Mouse (Mus musculus) liver, embryonic 15.5 days (tissue): Measurements from ENCODE around the gene Abca5. TPM values are rescaled to one million over a fixed set of nuclear protein-coding genes. Genes with fewer than 3 reads are reported as not detected.

ENCODE experiments used
- ATAC-seq: fragments of 200-750 bp; cut with Nextera tagmentation; 2 replicates; pipeline ENCODE4 v1.8.0; 2017; ENCODE audit warnings: moderate number of reproducible peaks, mild to moderate bottlenecking, moderate library complexity; ENCODE audit not compliant: insufficient read depth
- H3K27ac ChIP-seq: fragments of 300-500 bp; sonication (generic); replicated peaks from 2 replicates; pipeline ENCODE4 v1.5.1; 2015; ENCODE audit warnings: mild to moderate bottlenecking, inconsistent platforms
- H3K27me3 ChIP-seq: fragments of 300-500 bp; sonication (generic); 2 replicates; pipeline ENCODE4 v1.6.1; 2015; ENCODE audit warnings: mild to moderate bottlenecking, inconsistent platforms
- H3K36me3 ChIP-seq: fragments of 300-500 bp; sonication (generic); replicated peaks from 2 replicates; pipeline ENCODE4 v1.6.1; 2015; ENCODE audit warnings: moderate library complexity, mild to moderate bottlenecking, inconsistent platforms
- H3K4me1 ChIP-seq: fragments of 300-500 bp; sonication (generic); replicated peaks from 2 replicates; pipeline ENCODE4 v1.6.1; 2015; ENCODE audit warnings: inconsistent platforms
- H3K4me2 ChIP-seq: fragments of 300-500 bp; sonication (generic); 2 replicates; pipeline ENCODE4 v1.6.1; 2015; ENCODE audit warnings: moderate library complexity, mild to moderate bottlenecking, inconsistent platforms
- H3K4me3 ChIP-seq: fragments of 300-500 bp; sonication (generic); replicated peaks from 2 replicates; pipeline ENCODE4 v1.5.1; 2015; ENCODE audit warnings: mild to moderate bottlenecking, inconsistent platforms
- H3K9ac ChIP-seq: fragments of 300-500 bp; sonication (generic); 2 replicates; pipeline ENCODE4 v1.6.1; 2015; ENCODE audit warnings: moderate library complexity, mild to moderate bottlenecking, inconsistent platforms
- H3K9me3 ChIP-seq: fragments of 300-500 bp; sonication (generic); replicated peaks from 2 replicates; pipeline ENCODE4 v1.6.1; 2016; ENCODE audit warnings: inconsistent platforms
- WGBS: fragments of 180-500 bp; shearing (Covaris S2); methylation state at CpG from one replicate; pipeline ENCODE4 v1.1.7; 2015; ENCODE audit warnings: mixed read lengths; ENCODE audit not compliant: insufficient replicate concordance; 5-methylcytosine and 5-hydroxymethylcytosine counted together
- polyA plus RNA-seq: library from polyadenylated mRNA; unstranded; fragments of >200 nt; fragmentation: Nextera tagmentation; extraction: Ambion mirVana; gene quantifications from 2 replicates; pipeline ENCODE4 v1.2.1, GENCODE M21; 2015

Gene Abca5
- polyA plus RNA-seq, 1 experiment from 2014 or later = 0.55 TPM

- 65% methylated on average over 13 of the region's 13 CpGs for WGBS
- no peak for ATAC-seq
- H3K27ac ChIP-seq = no peak overlapping the region
These were observed 39.5 kb downstream of the Abca5 start for GRCm38 (mm10) chr11:110297917-110298533.

GRCm38 (mm10) chr11:110290586-110290985 lies 46.9 kb downstream of the Abca5 start:
- H3K9ac ChIP-seq = no peak overlapping the region
- H3K9me3 ChIP-seq = no peaks in the 10 kb centered on the region
- no peak overlapping the region for H3K27ac ChIP-seq
- H3K4me3 ChIP-seq = no peak overlapping the region
- H3K4me2 ChIP-seq = no peak overlapping the region
- no peak for ATAC-seq
- no peaks in the 10 kb centered on the region for H3K36me3 ChIP-seq
- H3K27me3 ChIP-seq = no peaks in the 10 kb centered on the region
- 54% methylated on average over 2 of the region's 2 CpGs for WGBS
- H3K4me1 ChIP-seq = no peaks in the 10 kb centered on the region; the same call in 1 of the 2 replicates

More at GRCm38 (mm10) chr11:110297917-110298533, 39.5 kb downstream of the Abca5 start:
- no peaks in the 10 kb centered on the region for H3K4me1 ChIP-seq
- no peak overlapping the region for H3K4me2 ChIP-seq
- no peak overlapping the region for H3K9ac ChIP-seq
- no peaks in the 10 kb centered on the region for H3K27me3 ChIP-seq
- no peak overlapping the region for H3K4me3 ChIP-seq
- no peaks in the 10 kb centered on the region for H3K9me3 ChIP-seq
- no peaks in the 10 kb centered on the region for H3K36me3 ChIP-seq

GRCm38 (mm10) chr11:110288423-110288822 lies 49.1 kb downstream of the Abca5 start:
- ATAC-seq = no peak

GRCm38 (mm10) chr11:110287694-110288093 lies 49.8 kb downstream of the Abca5 start:
- no peaks in the 10 kb centered on the region for H3K36me3 ChIP-seq
- ATAC-seq = no peak
- H3K9me3 ChIP-seq = no peaks in the 10 kb centered on the region
- no peak overlapping the region for H3K4me2 ChIP-seq
- H3K27ac ChIP-seq = no peak overlapping the region
- WGBS = 31% methylated on average over 9 of the region's 9 CpGs
- no peak overlapping the region for H3K4me3 ChIP-seq
- H3K9ac ChIP-seq = no peak overlapping the region
- H3K4me1 ChIP-seq = peaks cover 4% of the 10 kb centered on the region; the same call in 1 of the 2 replicates
- no peaks in the 10 kb centered on the region for H3K27me3 ChIP-seq

More at GRCm38 (mm10) chr11:110288423-110288822, 49.1 kb downstream of the Abca5 start:
- WGBS = 65% methylated on average over 3 of the region's 3 CpGs
- H3K4me3 ChIP-seq = no peak overlapping the region
- no peaks in the 10 kb centered on the region for H3K9me3 ChIP-seq
- H3K4me2 ChIP-seq = no peak overlapping the region
- H3K27ac ChIP-seq = no peak overlapping the region
- H3K9ac ChIP-seq = no peak overlapping the region
- H3K27me3 ChIP-seq = no peaks in the 10 kb centered on the region
- H3K36me3 ChIP-seq = no peaks in the 10 kb centered on the region
- peaks cover 4% of the 10 kb centered on the region; the same call in 1 of the 2 replicates for H3K4me1 ChIP-seq

- Histone ChIP-seq H3K9me3 (no peaks in the 10 kb centered on the region), H3K9ac (no peak overlapping the region), H3K36me3 (no peaks in the 10 kb centered on the region), H3K4me1 (peaks cover 4% of the 10 kb centered on the region; the same call in 1 of the 2 replicates), H3K27me3 (no peaks in the 10 kb centered on the region), H3K27ac (no peak overlapping the region), H3K4me2 (no peak overlapping the region), H3K4me3 (no peak overlapping the region)
- 65% methylated on average over 3 of the region's 3 CpGs for WGBS
- no peak for ATAC-seq
These were observed 51.2 kb downstream of the Abca5 start for GRCm38 (mm10) chr11:110286331-110286730.

GRCm38 (mm10) chr11:110284849-110285248 lies 52.7 kb downstream of the Abca5 start:
- no peak overlapping the region for H3K9ac ChIP-seq
- no peaks in the 10 kb centered on the region for H3K36me3 ChIP-seq
- no peaks in the 10 kb centered on the region for H3K9me3 ChIP-seq
- H3K4me2 ChIP-seq = peak overlapping the region; percentile 49
- H3K27me3 ChIP-seq = no peaks in the 10 kb centered on the region
- H3K4me1 ChIP-seq = peaks cover 4% of the 10 kb centered on the region; the same call in 1 of the 2 replicates
- H3K4me3 ChIP-seq = no peak overlapping the region; the same call in 1 of the 2 replicates
- 33% methylated on average over 10 of the region's 10 CpGs for WGBS
- ATAC-seq = peak; percentile 71
- no peak overlapping the region for H3K27ac ChIP-seq

- Histone ChIP-seq H3K27me3 (no peaks in the 10 kb centered on the region), H3K4me2 (peak overlapping the region; percentile 58), H3K9me3 (no peaks in the 10 kb centered on the region), H3K9ac (no peak overlapping the region), H3K4me1 (peaks cover 4% of the 10 kb centered on the region; the same call in 1 of the 2 replicates), H3K4me3 (peak overlapping the region; percentile 38), H3K36me3 (no peaks in the 10 kb centered on the region), H3K27ac (0 out of 2 replicates have a peak overlapping the region, but pooled peaks have one; percentile 7)
- WGBS = 28% methylated on average over 9 of the region's 9 CpGs
- ATAC-seq = peak; percentile 83
These were observed 53.2 kb downstream of the Abca5 start for GRCm38 (mm10) chr11:110284185-110284787.

- 34% methylated on average over 3 of the region's 3 CpGs for WGBS
- Histone ChIP-seq H3K4me1 (no peaks in the 10 kb centered on the region), H3K9me3 (no peaks in the 10 kb centered on the region), H3K9ac (no peak overlapping the region), H3K27ac (no peak overlapping the region), H3K36me3 (no peaks in the 10 kb centered on the region), H3K4me3 (no peak overlapping the region), H3K4me2 (no peak overlapping the region), H3K27me3 (no peaks in the 10 kb centered on the region)
- ATAC-seq = no peak
These were observed 62.7 kb downstream of the Abca5 start for GRCm38 (mm10) chr11:110274794-110275193.

- no peak for ATAC-seq
- no peaks in the 10 kb centered on the region for H3K9me3 ChIP-seq
- 3% methylated on average over 5 of the region's 5 CpGs for WGBS
- H3K36me3 ChIP-seq = no peaks in the 10 kb centered on the region
- H3K9ac ChIP-seq = no peak overlapping the region
- H3K4me2 ChIP-seq = no peak overlapping the region
- peaks cover 3% of the 10 kb centered on the region; the same call in 1 of the 2 replicates for H3K4me1 ChIP-seq
- no peaks in the 10 kb centered on the region for H3K27me3 ChIP-seq
- H3K27ac ChIP-seq = no peak overlapping the region
- H3K4me3 ChIP-seq = no peak overlapping the region
These were observed 65.8 kb downstream of the Abca5 start for GRCm38 (mm10) chr11:110271745-110272144.

- peak overlapping the region; percentile 50 for H3K4me2 ChIP-seq
- H3K4me3 ChIP-seq = peak overlapping the region; percentile 28; the same call in 1 of the 2 replicates
These were observed 69.2 kb downstream of the Abca5 start for GRCm38 (mm10) chr11:110268244-110268844.

GRCm38 (mm10) chr11:110267232-110267631 lies 70.3 kb downstream of the Abca5 start:
- H3K36me3 ChIP-seq = no peaks in the 10 kb centered on the region
- H3K4me3 ChIP-seq = no peak overlapping the region
- H3K9me3 ChIP-seq = no peaks in the 10 kb centered on the region
- 46% methylated on average over 6 of the region's 6 CpGs for WGBS
- no peaks in the 10 kb centered on the region for H3K27me3 ChIP-seq
- no peak for ATAC-seq
- H3K9ac ChIP-seq = no peak overlapping the region
- no peak overlapping the region for H3K4me2 ChIP-seq
- H3K27ac ChIP-seq = no peak overlapping the region
- peaks cover 3% of the 10 kb centered on the region; the same call in 1 of the 2 replicates for H3K4me1 ChIP-seq

More at GRCm38 (mm10) chr11:110268244-110268844, 69.2 kb downstream of the Abca5 start:
- H3K36me3 ChIP-seq = no peaks in the 10 kb centered on the region
- H3K27me3 ChIP-seq = no peaks in the 10 kb centered on the region
- H3K4me1 ChIP-seq = peaks cover 3% of the 10 kb centered on the region; the same call in 1 of the 2 replicates
- H3K9me3 ChIP-seq = no peaks in the 10 kb centered on the region
- ATAC-seq = no peak
- H3K9ac ChIP-seq = no peak overlapping the region
- no peak overlapping the region for H3K27ac ChIP-seq
- 34% methylated on average over 8 of the region's 8 CpGs for WGBS
